Mouse (Mus musculus) liver, embryonic 14.5 days (tissue): Measurements from ENCODE around the gene Zfp239.

Source experiments
- CTCF ChIP-seq: IDR thresholded peaks from 2 replicates; pipeline ENCODE4 v1.5.1; 2016; ENCODE audit warnings: antibody characterized with exemption, low read depth, control low read depth
- EP300 ChIP-seq: IDR thresholded peaks from 2 replicates; pipeline ENCODE4 v1.6.1; 2016; ENCODE audit warnings: antibody characterized with exemption, low read depth

- peak; percentile 34; the same call in 1 of the 2 replicates for TF ChIP-seq CTCF
- no peak for TF ChIP-seq EP300
Measured at GRCm38 (mm10) chr6:117857990-117858389, 3.9 kb upstream of the Zfp239 start.
